Mouse (Mus musculus): Measurements from ENCODE around the gene Pramel1. TPM values are rescaled to one million over a fixed set of nuclear protein-coding genes. Genes with fewer than 3 reads are reported as not detected.
"Not testable (repeated sequence)": the region's sequence is repeated elsewhere in the genome, so short reads cannot be mapped to it uniquely, and the experiment has no call there.

The Pramel1 gene
- total RNA-seq (2022), result not detected

DNA sequence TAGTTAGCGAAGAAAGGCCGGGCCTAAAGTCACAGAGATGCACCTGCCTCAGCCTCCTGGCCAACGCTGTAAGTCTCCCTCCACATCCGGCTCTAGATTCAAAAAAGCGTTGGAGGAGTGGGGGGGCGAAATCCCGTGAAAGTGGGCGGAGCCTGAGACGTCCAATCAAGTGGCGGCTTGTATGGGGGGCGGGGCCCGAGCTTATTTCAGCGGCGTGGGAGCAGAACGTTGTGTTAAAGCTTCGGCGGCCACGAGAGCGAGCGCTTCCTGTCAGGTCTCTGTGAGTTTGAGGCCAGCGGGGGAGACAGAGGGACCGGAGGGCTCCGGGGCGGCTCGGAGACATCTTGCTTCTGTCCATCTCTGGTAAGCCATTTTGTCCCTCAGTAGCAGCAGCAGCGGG is at the start of gene Pramel1:
TSS of gene Pramel1 (plus strand) at position 248 of the 400 bp plus-strand sequence.
- DNase-seq (ENCODE audit: low spot score in 2 of 2), result no peak

DNA sequence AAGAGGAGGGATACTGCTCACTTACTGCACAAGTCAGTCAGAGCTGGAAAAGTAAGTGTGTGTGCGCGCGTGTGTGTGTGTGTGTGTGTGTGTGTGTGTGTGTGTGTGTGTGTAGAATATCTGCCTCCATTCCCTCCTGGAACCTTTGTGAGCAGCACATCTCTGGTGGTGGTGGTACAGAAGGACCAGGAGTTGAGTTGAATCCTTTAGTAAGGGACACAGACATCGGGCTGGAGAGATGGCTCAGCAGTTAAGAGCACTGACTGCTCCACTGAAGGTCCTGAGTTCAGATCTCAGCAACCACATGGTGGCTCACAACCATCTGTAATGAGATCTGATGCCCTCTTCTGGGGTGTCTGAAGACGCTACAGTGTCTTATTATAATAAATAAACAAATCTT is 48.7 kb upstream of the Pramel1 start:
- DNase-seq (ENCODE audit: low spot score in 2 of 2), result not testable (repeated sequence)

DNA sequence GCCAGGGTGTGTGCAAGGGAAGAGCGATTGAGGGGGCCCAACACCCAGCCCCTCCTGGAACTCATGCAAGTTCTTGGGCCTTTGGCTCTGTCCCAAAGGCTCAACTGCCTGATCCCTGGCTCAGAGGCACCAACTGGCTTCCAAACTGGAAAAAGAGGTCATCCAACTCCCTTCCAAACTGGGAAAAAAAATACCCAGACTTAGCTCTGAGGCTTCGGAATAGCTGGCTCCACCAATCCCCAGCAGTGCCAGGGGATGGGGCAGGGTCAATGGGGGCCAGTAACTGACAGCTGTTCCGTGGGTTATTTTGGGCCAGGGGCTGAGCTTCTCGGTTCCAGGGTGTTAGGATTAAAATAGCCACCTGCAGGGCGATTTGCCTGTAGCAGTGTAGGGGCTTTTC is 45.5 kb upstream of the Pramel1 start:
- DNase-seq (ENCODE audit: low spot score in 2 of 2), result no peak

DNA sequence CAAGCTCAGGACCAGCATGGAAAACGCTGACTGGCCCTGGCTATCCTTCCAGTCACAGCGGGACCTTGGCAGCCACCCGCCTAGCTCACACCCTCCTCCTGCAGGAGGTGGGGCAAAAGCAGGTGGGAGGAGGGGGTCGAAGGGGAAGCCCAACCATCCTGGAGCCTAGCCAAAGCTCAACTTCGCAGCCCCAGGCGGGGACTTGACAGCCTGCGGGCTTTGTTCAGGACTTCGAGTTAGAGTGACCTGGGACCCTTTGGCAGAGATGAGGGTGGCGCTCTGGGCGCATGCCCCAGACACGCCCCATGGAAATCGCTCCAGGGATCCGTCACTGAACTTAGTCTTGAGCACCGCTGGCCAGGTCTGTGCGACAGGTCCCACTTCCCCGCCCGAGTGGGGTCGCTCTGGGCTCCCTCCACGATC is 44.7 kb upstream of the Pramel1 start, which contains the start of gene Lrrc38:
TSS of gene Lrrc38 (plus strand) at position 274 of the 423 bp plus-strand sequence.
- DNase-seq (ENCODE audit: low spot score in 2 of 2), result no peak

DNA sequence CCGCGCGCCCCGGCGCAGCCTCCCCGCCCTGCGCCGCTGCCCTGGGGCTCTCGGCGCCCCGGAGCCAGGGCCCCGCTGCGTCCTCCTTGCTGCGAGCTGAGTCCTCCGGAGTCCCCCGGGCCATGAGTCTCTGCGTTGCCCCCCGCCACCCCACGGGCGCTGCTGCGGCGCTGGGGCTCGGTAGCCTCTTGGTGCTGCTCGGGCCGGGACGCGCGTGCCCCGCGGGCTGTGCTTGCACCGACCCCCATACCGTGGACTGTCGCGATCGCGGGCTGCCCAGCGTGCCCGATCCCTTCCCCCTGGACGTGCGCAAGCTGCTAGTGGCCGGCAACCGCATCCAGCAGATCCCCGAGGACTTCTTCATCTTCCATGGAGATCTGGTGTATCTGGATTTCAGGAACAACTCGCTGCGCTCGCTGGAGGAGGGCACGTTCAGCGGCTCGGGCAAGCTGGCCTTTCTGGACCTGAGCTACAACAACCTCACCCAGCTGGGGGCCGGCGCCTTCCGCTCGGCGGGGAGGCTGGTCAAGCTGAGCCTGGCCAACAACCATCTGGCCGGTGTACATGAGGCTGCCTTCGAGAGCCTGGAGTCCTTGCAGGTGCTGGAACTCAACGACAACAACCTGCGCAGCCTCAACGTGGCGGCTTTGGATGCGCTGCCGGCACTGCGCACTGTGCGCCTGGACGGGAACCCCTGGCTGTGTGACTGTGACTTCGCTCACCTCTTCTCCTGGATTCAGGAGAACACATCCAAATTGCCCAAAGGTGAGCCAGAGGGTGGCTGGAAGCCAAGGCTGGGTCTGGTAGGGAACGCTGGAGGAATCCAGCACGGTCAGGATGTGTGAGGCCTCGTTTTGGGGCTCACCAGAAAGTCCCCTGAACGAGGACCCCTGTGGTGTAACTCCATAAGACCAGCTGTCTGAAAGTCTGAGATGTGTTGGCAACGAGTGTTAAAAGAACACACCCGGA is 43.9 kb upstream of the Pramel1 start:
- DNase-seq (ENCODE audit: low spot score in 2 of 2), result no peak

DNA sequence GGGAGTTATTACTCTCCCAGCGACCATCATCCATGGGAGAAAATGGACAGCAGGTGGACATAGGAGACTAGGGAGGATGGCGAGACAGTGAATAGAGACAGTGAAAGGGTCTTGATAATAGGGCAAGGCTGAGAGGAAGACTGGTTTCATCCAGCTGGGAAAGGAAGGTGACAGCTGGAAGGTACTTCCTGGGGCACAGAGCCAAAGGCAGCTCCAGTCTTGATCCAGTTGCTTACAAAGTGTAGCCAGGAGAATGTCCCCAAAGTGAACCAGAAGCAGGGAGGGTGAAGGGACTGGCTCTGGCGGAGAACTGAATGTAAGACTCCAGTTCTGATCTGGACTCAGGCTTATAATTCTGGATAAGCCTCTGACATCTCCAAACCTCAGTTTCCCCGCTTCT is 41.9 kb upstream of the Pramel1 start:
- DNase-seq (ENCODE audit: low spot score in 2 of 2), result no peak

DNA sequence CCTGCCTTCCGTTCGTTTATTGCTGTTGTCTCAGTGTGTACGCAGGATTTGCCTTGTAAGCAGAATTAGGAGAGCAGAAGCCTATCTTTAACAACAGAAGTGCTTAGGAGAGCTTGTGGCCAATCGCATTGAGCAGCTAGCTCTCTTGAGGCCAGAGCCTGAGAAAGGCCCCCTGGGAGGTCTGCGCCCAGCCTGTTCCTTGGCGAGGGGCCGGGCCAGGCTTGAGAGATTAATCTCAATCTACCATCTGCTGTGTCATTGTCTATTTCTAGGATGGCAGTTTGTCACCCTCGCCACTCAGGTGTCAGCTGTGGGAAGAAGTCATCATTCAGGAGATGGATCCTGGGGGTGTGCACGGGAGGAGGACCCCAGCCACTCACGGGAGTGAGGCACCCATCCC is 32.7 kb upstream of the Pramel1 start:
- DNase-seq (ENCODE audit: low spot score in 2 of 2), result no peak

DNA sequence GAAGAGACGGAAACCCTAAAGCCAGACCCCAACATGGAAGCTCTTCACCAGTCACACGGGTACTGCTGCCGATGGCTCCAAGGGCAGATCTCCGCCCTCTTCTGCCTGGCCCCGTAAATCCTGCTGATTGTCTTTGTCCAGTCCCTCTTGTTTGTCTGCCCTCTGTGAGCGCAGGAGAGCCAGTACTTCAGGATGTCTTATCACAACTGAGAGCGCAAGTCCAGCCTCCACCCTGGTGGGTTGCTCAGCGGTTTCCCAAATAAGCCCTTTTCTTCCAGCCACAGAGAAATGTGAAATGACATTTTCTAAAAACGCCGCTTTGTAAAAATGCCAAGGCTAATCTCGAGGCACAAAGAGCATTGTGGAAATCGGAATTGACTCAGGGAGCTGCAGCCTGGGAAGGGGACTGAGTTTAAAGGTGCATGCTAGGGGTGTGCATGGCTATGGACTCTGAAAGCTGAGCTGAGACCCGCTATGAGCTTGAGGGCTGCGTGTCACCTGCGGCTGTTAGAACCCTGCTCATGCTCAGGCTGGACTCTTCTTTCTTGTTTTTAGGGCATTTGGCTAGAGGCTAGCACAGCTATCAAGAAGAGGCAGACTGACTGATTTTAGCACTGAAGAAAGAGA is 27.7 kb upstream of the Pramel1 start:
- no peak for DNase-seq (ENCODE audit: low spot score in 2 of 2)

DNA sequence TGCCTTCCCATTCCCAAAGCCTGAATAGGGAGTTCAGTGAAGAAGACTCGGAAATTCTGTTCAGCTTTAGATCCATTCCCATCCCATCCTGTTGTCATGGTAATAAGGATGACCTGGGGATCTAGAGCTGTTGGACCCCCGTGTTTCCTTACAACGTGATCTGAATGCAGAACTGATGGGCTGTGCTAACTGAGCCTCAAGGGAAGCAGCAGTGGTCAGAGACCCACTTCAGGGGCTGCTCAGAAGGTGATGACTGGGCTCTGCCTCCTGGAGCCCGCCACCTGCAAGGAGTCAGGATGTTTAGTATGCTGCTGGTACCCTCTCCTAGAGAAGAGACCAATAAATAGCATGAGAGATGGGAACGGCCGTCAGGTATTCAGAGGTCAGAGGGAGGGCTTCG is 14.7 kb upstream of the Pramel1 start:
- no peak for DNase-seq (ENCODE audit: low spot score in 2 of 2)

DNA sequence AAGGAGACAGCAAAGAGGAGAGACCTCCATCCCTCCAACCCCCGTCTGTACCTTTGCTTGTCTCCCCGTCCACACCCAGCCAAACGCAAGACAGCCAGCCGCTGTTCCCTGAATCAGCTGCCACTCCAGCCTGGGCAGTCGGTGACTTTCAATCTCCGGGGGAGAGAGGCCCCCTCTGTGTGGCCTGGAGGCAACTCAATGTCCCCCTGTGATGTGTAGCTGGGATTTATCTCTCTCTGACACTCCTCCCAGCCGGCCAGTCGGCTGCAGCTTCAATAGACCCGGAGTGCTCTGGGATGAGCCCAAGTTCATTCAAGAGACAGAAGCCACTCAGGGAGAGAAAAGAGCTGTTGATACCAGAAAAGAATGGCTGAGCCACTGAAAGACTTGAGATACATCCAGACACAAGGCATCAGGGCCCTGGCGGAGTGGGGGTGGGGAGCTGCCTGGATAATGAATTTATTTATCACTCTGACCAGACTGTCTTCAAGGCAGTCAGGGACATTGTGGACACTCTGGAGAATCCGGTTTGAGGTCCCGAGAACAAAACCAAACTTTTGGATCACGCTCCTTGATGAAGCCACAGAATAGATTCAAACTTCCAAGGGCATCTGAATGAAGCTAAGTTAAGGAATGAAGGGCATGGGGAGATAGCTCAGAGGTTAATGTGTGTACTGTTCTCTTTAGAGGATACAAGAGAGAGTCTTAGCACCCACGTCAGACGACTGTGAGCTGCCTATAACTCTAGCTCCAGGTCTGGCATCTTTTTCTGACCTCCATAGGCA is 14.1 kb upstream of the Pramel1 start:
- DNase-seq (ENCODE audit: low spot score in 2 of 2), result peak in 1 of 2 experiments; percentile 7

DNA sequence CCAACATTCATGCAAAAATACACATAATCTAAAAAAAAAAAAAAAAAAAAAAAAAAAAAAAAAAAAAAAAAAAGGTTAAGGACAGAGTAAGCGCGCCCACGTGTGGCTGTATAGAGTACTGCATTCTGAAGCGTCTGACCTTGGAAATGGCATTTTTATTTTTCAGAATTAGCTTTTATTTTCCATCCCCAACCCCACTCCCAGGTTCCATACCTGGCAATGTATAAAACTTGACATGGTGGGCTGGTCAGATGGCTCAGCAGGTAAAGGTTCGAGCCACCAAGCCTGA is 13.6 kb upstream of the Pramel1 start:
- DNase-seq (ENCODE audit: low spot score in 2 of 2), result peak in 1 of 2 experiments; percentile 11

DNA sequence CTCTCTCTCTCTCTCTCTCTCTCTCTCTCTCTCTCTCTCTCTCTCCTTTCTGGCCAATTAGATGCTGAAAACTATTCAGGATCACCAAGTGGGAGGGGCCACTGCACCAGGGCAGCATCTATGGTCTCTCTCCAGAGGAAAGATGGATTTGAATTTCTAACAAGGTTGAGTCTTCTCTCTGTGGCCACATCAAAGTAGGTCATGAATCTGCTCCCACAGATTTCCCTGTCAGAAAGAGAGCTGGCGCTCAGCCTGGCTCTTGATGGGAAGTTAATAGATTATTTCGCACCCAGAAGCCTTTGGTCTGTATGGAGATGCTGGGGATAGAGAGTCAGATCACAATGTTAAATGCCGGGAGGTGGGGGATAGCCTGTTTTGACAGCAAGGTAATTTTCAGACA is 12.1 kb upstream of the Pramel1 start:
- DNase-seq (ENCODE audit: low spot score in 2 of 2), result no peak

DNA sequence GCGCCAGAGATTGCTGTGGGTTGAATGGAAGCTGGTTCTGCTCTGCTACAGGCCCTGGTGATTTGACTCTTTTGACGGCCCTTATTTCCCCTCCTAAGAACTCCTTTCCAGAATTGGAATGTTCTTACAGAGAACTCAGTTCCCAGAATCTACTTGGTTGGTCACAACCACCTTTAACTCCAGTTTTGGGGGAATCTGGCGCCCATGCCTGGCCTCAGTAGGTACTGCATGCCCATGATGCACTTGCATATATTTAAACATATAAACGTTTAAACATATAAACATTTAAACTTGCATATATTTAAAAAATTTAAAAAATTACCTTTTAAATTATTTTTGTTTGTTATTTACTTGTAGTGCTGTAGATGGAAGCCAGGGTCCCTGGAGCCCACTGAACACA is 10.6 kb upstream of the Pramel1 start:
- no peak for DNase-seq (ENCODE audit: low spot score in 2 of 2)

DNA sequence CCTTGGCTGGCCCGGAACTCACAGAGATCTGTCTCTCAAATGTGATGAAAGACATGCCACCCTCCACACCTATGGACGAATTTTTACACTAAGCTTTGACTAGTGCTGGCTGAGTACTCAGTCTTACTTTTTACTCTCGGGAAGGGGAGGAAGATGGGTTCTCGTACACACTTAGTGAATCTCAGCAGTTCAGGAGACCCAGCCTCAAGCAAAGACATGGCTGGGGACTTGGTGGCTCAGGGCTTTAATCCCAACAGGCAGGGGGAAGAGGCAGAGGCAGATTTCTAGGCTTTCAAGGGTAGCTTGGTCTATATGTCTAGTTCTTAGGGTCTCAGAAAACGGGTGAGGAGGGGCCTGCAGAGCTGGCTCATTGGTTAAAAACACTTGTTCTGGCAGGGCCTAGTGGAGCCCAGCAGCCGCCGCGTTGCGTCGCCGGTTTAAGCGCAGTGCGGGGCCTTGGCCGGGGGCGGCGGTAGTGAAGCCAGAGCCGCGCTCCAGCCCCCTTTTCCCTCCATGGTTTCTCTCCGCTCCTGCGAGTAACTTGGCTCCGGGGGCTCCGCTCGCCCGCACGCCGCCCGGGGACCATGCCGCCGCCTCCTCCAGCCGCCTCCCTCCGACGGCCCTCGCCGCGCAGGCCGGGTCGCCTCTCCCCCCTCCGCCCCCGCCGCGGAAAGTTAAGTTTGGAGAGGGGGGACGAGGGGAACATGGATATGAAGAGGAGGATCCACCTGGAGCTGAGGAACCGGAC is 5.1 kb upstream of the Pramel1 start:
- peak in 1 of 2 experiments; percentile 14 for DNase-seq (ENCODE audit: low spot score in 2 of 2)

DNA sequence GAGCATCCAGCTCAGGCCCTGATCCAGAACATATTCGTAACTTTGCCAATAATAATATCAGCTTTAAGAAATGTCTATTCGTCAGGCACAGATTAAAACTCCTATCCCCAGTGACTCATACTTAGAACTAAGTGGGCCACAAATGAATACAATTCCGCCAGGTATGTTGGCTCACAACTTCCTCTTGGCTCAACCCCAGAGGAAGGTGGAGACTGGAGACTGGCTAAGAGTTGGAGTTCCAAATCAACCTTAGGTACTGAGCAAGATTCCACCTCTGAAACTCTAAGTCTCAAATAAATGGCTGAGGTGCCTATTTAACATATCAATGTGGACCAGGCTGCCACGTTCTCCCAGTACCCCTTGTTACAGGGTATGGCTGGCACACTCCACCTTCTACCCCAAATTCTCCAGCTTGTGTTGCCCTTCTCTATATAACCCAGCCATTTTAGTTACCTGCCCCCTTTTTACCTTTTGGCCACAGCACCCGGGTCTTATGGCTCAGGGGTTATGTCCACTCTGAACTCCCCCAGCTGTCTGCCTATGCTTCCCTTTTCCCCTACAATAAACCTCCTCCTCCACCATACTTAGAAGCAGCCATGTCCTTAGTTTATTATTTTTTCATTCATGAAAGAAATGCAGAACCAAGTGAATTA is 17.5 kb downstream of the Pramel1 start:
- no peak for DNase-seq (ENCODE audit: low spot score in 2 of 2)

DNA sequence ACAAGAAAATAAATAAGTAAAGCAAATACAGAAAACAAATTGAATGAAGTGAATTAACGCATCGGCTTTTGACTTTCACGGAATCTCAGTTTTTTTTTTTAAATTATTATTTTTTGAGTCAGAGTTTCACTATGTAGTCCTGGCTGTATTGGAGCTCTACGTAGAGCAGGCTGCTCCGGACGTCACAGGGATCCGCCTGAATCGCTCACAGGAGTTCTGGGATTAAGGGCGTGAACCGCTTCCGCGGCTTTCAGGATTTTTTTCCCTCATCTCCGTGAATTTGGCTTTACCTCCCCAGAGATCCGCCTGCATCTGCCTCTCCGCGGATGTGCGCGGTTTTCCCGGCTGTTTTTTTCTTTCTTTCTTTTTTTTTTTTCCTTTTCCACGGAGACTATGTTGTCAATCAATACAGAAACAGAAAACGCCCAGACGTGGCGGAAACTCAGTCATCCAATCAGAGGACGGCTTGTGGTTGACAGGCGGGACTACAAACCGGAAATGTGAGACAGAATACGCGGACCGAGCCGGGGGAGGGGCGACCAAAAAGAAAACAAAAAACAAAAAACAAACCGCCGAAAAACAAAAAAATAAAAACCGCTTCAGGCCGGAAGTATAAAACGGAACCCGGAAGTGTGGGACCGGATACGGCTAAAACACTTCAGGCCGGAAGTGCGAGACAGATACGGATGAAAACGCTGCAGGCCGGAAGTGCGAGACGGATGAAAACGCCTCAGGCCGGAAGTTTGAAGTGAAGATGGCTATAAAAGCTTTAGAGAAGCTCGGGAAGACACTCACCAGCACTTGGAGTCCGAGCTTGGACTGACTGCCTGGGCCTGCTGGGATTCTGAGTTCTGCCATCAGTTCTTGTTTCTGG is 18.2 kb downstream of the Pramel1 start, which contains the start of gene Pramef8:
TSS of gene Pramef8 (plus strand) at position 208 of the 874 bp plus-strand sequence.
- peak; percentile 90 to 92 for DNase-seq (ENCODE audit: low spot score in 2 of 2)

DNA sequence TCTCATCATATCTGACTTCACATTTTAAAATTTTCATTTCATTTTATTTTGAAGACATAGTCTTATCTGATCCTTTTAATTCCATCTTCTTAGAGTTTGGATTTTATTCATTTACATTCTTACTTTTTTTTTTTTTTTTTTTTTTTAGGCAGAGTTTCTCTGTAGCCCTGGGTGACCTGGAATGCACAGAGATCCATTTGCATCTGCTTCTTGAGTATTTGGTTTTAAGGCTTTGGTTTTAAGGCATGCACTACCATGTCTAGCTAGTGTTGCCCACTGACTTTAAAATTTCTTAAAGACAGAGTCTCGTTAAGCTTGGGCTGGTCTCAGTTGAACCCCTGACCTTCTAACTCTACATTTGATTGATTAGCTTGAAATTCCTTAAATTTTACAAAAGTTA is 19.4 kb downstream of the Pramel1 start:
- DNase-seq (ENCODE audit: low spot score in 2 of 2), result no peak

DNA sequence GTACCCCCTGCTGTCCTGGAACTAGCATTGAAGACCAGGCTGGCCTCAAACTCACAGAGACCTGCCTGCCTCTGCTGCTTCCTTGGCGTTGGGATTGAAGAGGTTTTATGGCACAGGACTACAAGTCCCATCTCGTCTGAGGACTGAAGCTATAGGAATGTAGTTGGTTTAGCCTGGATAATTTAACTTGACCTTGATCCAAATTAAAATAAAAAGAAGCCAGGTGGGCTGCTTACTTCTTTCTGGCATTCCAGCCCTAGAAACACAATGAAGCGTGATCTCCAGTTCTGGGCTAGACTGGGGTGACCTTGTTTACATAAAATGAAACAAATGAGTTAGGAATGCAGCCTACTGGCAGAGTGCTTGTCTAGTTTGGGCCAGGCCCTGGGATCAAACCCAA is 19.9 kb downstream of the Pramel1 start:
- DNase-seq (ENCODE audit: low spot score in 2 of 2), result no peak

DNA sequence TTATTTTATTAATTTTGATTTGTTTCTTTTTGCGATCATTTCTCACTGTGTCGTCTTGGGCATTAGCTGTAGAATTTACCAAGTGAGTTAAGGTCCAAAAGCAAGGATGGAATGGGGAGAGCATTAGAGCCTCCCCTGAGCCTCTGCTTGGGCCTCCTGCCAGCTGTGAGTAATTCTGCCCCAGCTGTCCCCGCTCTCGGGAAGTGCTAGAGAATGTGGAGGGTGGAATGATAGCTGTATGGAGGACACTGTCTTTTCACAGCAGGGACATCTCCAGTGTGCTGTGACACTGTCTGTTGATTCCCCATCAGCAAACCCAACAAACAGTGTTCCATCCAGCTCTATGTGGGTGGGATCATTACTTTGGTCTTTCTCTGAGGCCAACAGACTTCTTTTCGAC is 32.5 kb downstream of the Pramel1 start:
- not testable (repeated sequence) for DNase-seq (ENCODE audit: low spot score in 2 of 2)
